Mouse (Mus musculus): ENCODE measurements around the gene Pde10a. TPM values are rescaled to one million over a fixed set of nuclear protein-coding genes. Genes with fewer than 3 reads are reported as not detected.

Gene Pde10a
- 4.4 and 7.2 TPM in 2 replicates for polyA plus RNA-seq (2016; fragmentation: Nextera tagmentation; extraction: Ambion mirVana)

- 2% methylated on average over 22 of the region's 22 CpGs for WGBS
- Histone ChIP-seq H3K4me1 (replicated peaks) (peaks cover 37% of the 10 kb centered on the region), H3K9me3 (no peaks in the 10 kb centered on the region), H3K27ac (peak within 1 kb of the TSS; percentile 86), H3K4me3 (peak within 1 kb of the TSS; percentile 61), H3K36me3 (no peaks in the 10 kb centered on the region), H3K27me3 (ENCODE audit: insufficient read depth, poor library complexity, severe bottlenecking) (peaks cover 70% of the 10 kb centered on the region)
- DNase-seq (ENCODE audit: low spot score) = peak; percentile 49
These were observed at the start of gene Pde10a for GRCm38 (mm10) chr17:8525225-8525721. TSS of gene Pde10a (plus strand) at chr17:8525372.

GRCm38 (mm10) chr17:8478554-8478953 is 46.6 kb upstream of the Pde10a start:
- no peaks in the 10 kb centered on the region for H3K9me3 ChIP-seq
- DNase-seq (ENCODE audit: low spot score) = no peak
- no peaks in the 10 kb centered on the region for H3K36me3 ChIP-seq
- H3K4me3 ChIP-seq = no peak overlapping the region
- no peak overlapping the region for H3K27ac ChIP-seq
- H3K27me3 ChIP-seq (ENCODE audit: insufficient read depth, poor library complexity, severe bottlenecking) = no peaks in the 10 kb centered on the region
- WGBS = 81% methylated on average over 3 of the region's 3 CpGs
- H3K4me1 ChIP-seq (replicated peaks) = no peaks in the 10 kb centered on the region

- 89% methylated on average over 9 of the region's 9 CpGs for WGBS
- no peaks in the 10 kb centered on the region for H3K36me3 ChIP-seq
- no peaks in the 10 kb centered on the region for H3K4me1 ChIP-seq (replicated peaks)
- DNase-seq (ENCODE audit: low spot score) = no peak
- no peaks in the 10 kb centered on the region for H3K27me3 ChIP-seq (ENCODE audit: insufficient read depth, poor library complexity, severe bottlenecking)
- H3K9me3 ChIP-seq = no peaks in the 10 kb centered on the region
- no peak overlapping the region for H3K27ac ChIP-seq
- no peak overlapping the region for H3K4me3 ChIP-seq
These were observed 45.6 kb upstream of the Pde10a start for GRCm38 (mm10) chr17:8479493-8480128.

- Histone ChIP-seq H3K36me3 (no peaks in the 10 kb centered on the region), H3K27me3 (ENCODE audit: insufficient read depth, poor library complexity, severe bottlenecking) (no peaks in the 10 kb centered on the region), H3K27ac (no peak overlapping the region), H3K4me1 (replicated peaks) (no peaks in the 10 kb centered on the region), H3K4me3 (no peak overlapping the region), H3K9me3 (no peaks in the 10 kb centered on the region)
- no peak for DNase-seq (ENCODE audit: low spot score)
- WGBS = 91% methylated on average over 10 of the region's 10 CpGs
These were observed 43.4 kb upstream of the Pde10a start for GRCm38 (mm10) chr17:8481797-8482196.

- Histone ChIP-seq H3K4me3 (no peak overlapping the region), H3K36me3 (no peaks in the 10 kb centered on the region), H3K9me3 (no peaks in the 10 kb centered on the region), H3K27ac (no peak overlapping the region), H3K27me3 (ENCODE audit: insufficient read depth, poor library complexity, severe bottlenecking) (no peaks in the 10 kb centered on the region), H3K4me1 (replicated peaks) (no peaks in the 10 kb centered on the region)
- 85% methylated on average over 7 of the region's 7 CpGs for WGBS
- no peak for DNase-seq (ENCODE audit: low spot score)
These were observed 42.3 kb upstream of the Pde10a start for GRCm38 (mm10) chr17:8482876-8483275.

- H3K27me3 ChIP-seq (ENCODE audit: insufficient read depth, poor library complexity, severe bottlenecking) = no peaks in the 10 kb centered on the region
- DNase-seq (ENCODE audit: low spot score) = no peak
- WGBS = 65% methylated on average over 3 of the region's 3 CpGs
- H3K9me3 ChIP-seq = no peaks in the 10 kb centered on the region
- no peaks in the 10 kb centered on the region for H3K4me1 ChIP-seq (replicated peaks)
- H3K36me3 ChIP-seq = no peaks in the 10 kb centered on the region
- H3K27ac ChIP-seq = no peak overlapping the region
- no peak overlapping the region for H3K4me3 ChIP-seq
These were observed 40.9 kb upstream of the Pde10a start for GRCm38 (mm10) chr17:8484246-8484645.

- H3K27ac ChIP-seq = no peak overlapping the region
- DNase-seq (ENCODE audit: low spot score) = no peak
- H3K27me3 ChIP-seq (ENCODE audit: insufficient read depth, poor library complexity, severe bottlenecking) = no peaks in the 10 kb centered on the region
- no peaks in the 10 kb centered on the region for H3K4me1 ChIP-seq (replicated peaks)
- no peak overlapping the region for H3K4me3 ChIP-seq
- H3K36me3 ChIP-seq = no peaks in the 10 kb centered on the region
- no peaks in the 10 kb centered on the region for H3K9me3 ChIP-seq
These were observed 40.0 kb upstream of the Pde10a start for GRCm38 (mm10) chr17:8485146-8485545.

- DNase-seq (ENCODE audit: low spot score) = no peak
- Histone ChIP-seq H3K4me3 (no peak overlapping the region), H3K36me3 (no peaks in the 10 kb centered on the region), H3K4me1 (replicated peaks) (no peaks in the 10 kb centered on the region), H3K9me3 (no peaks in the 10 kb centered on the region), H3K27ac (no peak overlapping the region), H3K27me3 (ENCODE audit: insufficient read depth, poor library complexity, severe bottlenecking) (no peaks in the 10 kb centered on the region)
- WGBS = 64% methylated on average over 12 of the region's 12 CpGs
These were observed 37.3 kb upstream of the Pde10a start for GRCm38 (mm10) chr17:8487824-8488223.

- H3K27me3 ChIP-seq (ENCODE audit: insufficient read depth, poor library complexity, severe bottlenecking) = no peaks in the 10 kb centered on the region
- no peak overlapping the region for H3K4me3 ChIP-seq
- WGBS = 90% methylated on average over 5 of the region's 5 CpGs
- no peaks in the 10 kb centered on the region for H3K36me3 ChIP-seq
- H3K4me1 ChIP-seq (replicated peaks) = no peaks in the 10 kb centered on the region
- DNase-seq (ENCODE audit: low spot score) = no peak
- H3K27ac ChIP-seq = no peak overlapping the region
- H3K9me3 ChIP-seq = no peaks in the 10 kb centered on the region
These were observed 34.2 kb upstream of the Pde10a start for GRCm38 (mm10) chr17:8490971-8491370.

GRCm38 (mm10) chr17:8493461-8493860 is 31.7 kb upstream of the Pde10a start:
- 90% methylated on average over 4 of the region's 4 CpGs for WGBS
- Histone ChIP-seq H3K27me3 (ENCODE audit: insufficient read depth, poor library complexity, severe bottlenecking) (0 out of 2 replicates have a peak, but pooled peaks cover 9% of the 10 kb centered on the region), H3K4me3 (no peak overlapping the region), H3K36me3 (no peaks in the 10 kb centered on the region), H3K4me1 (replicated peaks) (no peaks in the 10 kb centered on the region), H3K27ac (no peak overlapping the region), H3K9me3 (no peaks in the 10 kb centered on the region)
- DNase-seq (ENCODE audit: low spot score) = no peak

- Histone ChIP-seq H3K27me3 (ENCODE audit: insufficient read depth, poor library complexity, severe bottlenecking) (peaks cover 15% of the 10 kb centered on the region; the same call in 1 of the 2 replicates), H3K27ac (no peak overlapping the region)
- WGBS = 71% methylated on average over 1 of the region's 1 CpGs
These were observed 27.0 kb upstream of the Pde10a start for GRCm38 (mm10) chr17:8498151-8498550.

GRCm38 (mm10) chr17:8498655-8499054 is 26.5 kb upstream of the Pde10a start:
- Histone ChIP-seq H3K27me3 (ENCODE audit: insufficient read depth, poor library complexity, severe bottlenecking) (peaks cover 15% of the 10 kb centered on the region; the same call in 1 of the 2 replicates), H3K9me3 (no peaks in the 10 kb centered on the region), H3K4me3 (no peak overlapping the region), H3K36me3 (no peaks in the 10 kb centered on the region), H3K4me1 (replicated peaks) (no peaks in the 10 kb centered on the region), H3K27ac (no peak overlapping the region)
- no peak for DNase-seq (ENCODE audit: low spot score)
- WGBS = 52% methylated on average over 5 of the region's 5 CpGs

More at GRCm38 (mm10) chr17:8498151-8498550, 27.0 kb upstream of the Pde10a start:
- Histone ChIP-seq H3K36me3 (no peaks in the 10 kb centered on the region), H3K4me3 (no peak overlapping the region), H3K9me3 (no peaks in the 10 kb centered on the region), H3K4me1 (replicated peaks) (no peaks in the 10 kb centered on the region)
- no peak for DNase-seq (ENCODE audit: low spot score)

- H3K27ac ChIP-seq = no peak overlapping the region
- 80% methylated on average over 4 of the region's 4 CpGs for WGBS
- no peak overlapping the region for H3K4me3 ChIP-seq
- no peak for DNase-seq (ENCODE audit: low spot score)
- H3K36me3 ChIP-seq = no peaks in the 10 kb centered on the region
- no peaks in the 10 kb centered on the region for H3K9me3 ChIP-seq
- peaks cover 25% of the 10 kb centered on the region for H3K27me3 ChIP-seq (ENCODE audit: insufficient read depth, poor library complexity, severe bottlenecking)
- H3K4me1 ChIP-seq (replicated peaks) = no peaks in the 10 kb centered on the region
These were observed 25.5 kb upstream of the Pde10a start for GRCm38 (mm10) chr17:8499564-8500117.
